Mouse (Mus musculus): Measurements from ENCODE around the gene Tsnax. TPM values are rescaled to one million over a fixed set of nuclear protein-coding genes. Genes with fewer than 3 reads are reported as not detected.
A peak's percentile ranks its signal among the peaks of the same experiment; 100 is the strongest.

Gene Tsnax
- polyA plus RNA-seq, 1 experiment from 2014 or later = 136 TPM

DNA sequence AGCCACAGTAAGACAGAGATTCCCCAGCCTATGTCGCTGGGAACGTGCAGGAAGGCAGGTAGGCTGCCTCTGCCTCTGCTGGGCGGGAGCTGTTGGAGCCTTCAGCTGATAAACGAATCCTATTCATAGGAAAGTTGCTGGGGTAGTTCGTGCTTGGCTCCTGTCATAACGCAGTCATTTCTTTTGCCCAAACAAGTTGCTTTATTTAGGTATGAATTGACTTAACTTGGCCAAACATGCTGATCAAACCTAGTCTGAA, 21.2 kb upstream of the Tsnax start:
- Histone ChIP-seq H3K4me2 (peak overlapping the region; percentile 51), H3K4me3 (0 out of 2 replicates have a peak overlapping the region, but pooled peaks have one; percentile 16), H3K9ac (peak overlapping the region; percentile 37; the same call in 1 of the 2 replicates), H3K27me3 (peaks cover 8% of the 10 kb centered on the region; the same call in 1 of the 2 replicates), H3K27ac (no peak overlapping the region), H3K4me1 (peaks cover 7% of the 10 kb centered on the region), H3K9me3 (0 out of 2 replicates have a peak, but pooled peaks cover 3% of the 10 kb centered on the region), H3K36me3 (no peaks in the 10 kb centered on the region)
- no peak for ATAC-seq (ENCODE audit: insufficient number of reproducible peaks, insufficient read depth, low FRiP score, low TSS enrichment, low read depth)
- 20% methylated on average over 6 of the region's 6 CpGs for WGBS

DNA sequence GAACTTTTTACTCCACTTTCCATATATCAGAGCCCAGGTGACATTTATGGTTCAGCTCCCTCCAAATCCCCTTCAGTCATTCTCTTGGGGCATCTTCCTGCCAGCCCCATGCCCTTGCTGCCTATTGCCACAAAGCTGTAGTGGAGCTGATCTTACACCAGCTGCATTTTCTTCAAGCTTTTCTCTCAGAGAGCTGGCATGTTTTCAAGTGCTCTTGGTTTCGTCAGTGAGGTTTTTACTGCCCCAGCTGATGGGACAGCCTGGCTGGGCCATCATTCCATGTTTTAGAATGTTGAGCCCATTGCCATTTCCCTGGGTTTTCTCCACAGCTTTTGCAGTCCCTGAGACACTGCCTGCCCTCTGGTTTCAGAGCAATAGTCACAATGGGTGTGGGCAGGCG, 17.0 kb upstream of the Tsnax start:
- H3K4me2 ChIP-seq = no peak overlapping the region
- H3K36me3 ChIP-seq = no peaks in the 10 kb centered on the region
- peaks cover 7% of the 10 kb centered on the region for H3K4me1 ChIP-seq
- no peak for ATAC-seq (ENCODE audit: insufficient number of reproducible peaks, insufficient read depth, low FRiP score, low TSS enrichment, low read depth)
- no peak overlapping the region for H3K4me3 ChIP-seq
- H3K27ac ChIP-seq = no peak overlapping the region
- peaks cover 8% of the 10 kb centered on the region; the same call in 1 of the 2 replicates for H3K27me3 ChIP-seq
- no peak overlapping the region for H3K9ac ChIP-seq
- peaks cover 11% of the 10 kb centered on the region; the same call in 1 of the 2 replicates for H3K9me3 ChIP-seq
- WGBS = 72% methylated on average over 2 of the region's 2 CpGs

DNA sequence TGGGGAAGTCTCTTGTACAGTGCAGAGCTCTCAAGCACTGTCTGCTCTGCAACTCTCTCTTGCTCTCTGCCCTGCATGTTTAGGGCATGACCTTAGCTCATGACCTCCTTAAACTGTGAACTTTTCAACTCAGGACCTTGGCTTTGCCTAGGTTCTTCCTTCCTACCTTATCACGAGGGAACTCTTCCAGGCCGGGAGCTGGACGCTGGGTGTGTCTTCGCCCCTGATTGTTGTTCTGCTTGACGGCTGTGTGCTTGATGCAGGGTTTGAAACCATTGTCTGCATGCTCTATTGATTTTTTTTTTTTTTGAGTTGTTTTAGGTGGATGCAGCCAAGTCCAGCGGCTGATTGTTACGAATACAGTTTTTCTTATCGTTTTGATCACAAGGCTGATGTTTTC, 11.3 kb downstream of the Tsnax start:
- peaks cover 60% of the 10 kb centered on the region for H3K36me3 ChIP-seq
- ATAC-seq (ENCODE audit: insufficient number of reproducible peaks, insufficient read depth, low FRiP score, low TSS enrichment, low read depth) = no peak
- H3K9ac ChIP-seq = no peak overlapping the region

DNA sequence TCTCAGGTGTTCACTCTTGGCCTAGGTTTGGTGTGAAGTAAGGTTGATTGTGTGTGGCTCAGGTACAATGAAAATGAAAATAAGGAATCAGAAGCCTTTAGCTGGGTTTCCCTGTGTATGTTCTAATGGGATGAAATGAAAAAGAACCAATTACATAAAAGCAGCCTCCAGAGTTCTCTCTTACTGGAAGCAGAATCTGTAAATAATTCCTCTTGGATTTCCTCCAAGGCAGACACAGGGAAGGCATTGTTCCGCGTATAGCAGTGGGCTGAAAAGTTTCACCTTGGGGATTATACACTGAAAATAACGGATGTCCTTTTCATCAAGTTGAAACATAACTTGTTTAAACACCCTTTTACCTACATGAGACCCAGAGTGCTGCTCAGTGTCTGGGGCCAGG, 14.4 kb downstream of the Tsnax start:
- 0 out of 2 replicates have a peak overlapping the region, but pooled peaks have one; percentile 23 for H3K27ac ChIP-seq
- ATAC-seq (ENCODE audit: insufficient number of reproducible peaks, insufficient read depth, low FRiP score, low TSS enrichment, low read depth) = no peak

More for the DNA sequence above, 11.3 kb downstream of the Tsnax start:
- 92% methylated on average over 8 of the region's 8 CpGs for WGBS
- no peaks in the 10 kb centered on the region for H3K27me3 ChIP-seq
- H3K9me3 ChIP-seq = no peaks in the 10 kb centered on the region
- no peak overlapping the region for H3K4me2 ChIP-seq
- H3K27ac ChIP-seq = no peak overlapping the region
- H3K4me1 ChIP-seq = peaks cover 4% of the 10 kb centered on the region
- H3K4me3 ChIP-seq = no peak overlapping the region

DNA sequence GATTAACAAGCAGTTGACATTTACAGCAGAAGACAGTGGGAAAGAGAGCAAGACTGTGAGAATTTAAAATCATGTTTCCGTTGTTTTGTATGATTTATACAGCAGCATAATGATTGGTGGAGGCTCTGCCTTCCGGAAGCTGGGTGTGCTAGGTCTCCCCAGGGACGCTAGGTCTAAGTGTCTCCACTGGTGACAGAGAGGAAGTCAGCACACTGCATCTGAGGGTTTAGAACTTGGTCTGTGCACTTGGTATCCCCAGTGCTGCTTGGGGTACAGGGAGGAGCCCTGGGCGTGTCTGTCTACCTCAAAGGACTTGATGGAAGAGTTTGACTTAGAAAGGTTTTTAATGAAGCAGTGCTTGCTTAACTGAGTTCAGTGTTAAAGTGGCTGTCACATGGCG, 16.0 kb downstream of the Tsnax start:
- peaks cover 4% of the 10 kb centered on the region for H3K4me1 ChIP-seq
- no peak overlapping the region for H3K4me3 ChIP-seq
- no peak overlapping the region for H3K27ac ChIP-seq
- no peak overlapping the region for H3K9ac ChIP-seq
- H3K4me2 ChIP-seq = no peak overlapping the region
- no peak for ATAC-seq (ENCODE audit: insufficient number of reproducible peaks, insufficient read depth, low FRiP score, low TSS enrichment, low read depth)
- H3K9me3 ChIP-seq = no peaks in the 10 kb centered on the region
- peaks cover 93% of the 10 kb centered on the region for H3K36me3 ChIP-seq
- no peaks in the 10 kb centered on the region for H3K27me3 ChIP-seq
- 90% methylated on average over 5 of the region's 5 CpGs for WGBS

More for the DNA sequence above, 14.4 kb downstream of the Tsnax start:
- Histone ChIP-seq H3K36me3 (peaks cover 82% of the 10 kb centered on the region), H3K9me3 (no peaks in the 10 kb centered on the region), H3K4me2 (no peak overlapping the region), H3K27me3 (no peaks in the 10 kb centered on the region), H3K4me3 (no peak overlapping the region), H3K9ac (no peak overlapping the region), H3K4me1 (peaks cover 4% of the 10 kb centered on the region)
- 45% methylated on average over 3 of the region's 3 CpGs for WGBS

DNA sequence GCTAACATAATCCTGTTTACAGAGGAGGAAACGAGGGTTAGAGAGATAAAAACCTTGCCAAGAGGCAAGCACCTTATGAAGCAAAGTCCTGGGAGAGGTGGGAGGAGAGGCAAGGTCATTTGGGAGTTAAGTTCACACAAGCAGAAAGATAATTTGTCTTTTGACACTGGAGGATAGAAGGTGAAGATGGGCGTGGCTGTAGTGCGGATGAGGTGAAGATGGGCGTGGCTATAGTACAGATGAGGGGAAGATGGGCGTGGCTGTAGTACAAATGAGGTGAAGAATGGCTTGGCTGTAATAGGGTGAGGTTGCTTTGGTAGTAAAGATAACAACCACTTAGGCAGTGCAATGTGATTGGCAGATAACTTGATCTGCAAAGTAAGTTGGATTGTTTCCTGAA, 18.5 kb downstream of the Tsnax start:
- H3K27ac ChIP-seq = no peak overlapping the region
- peaks cover 4% of the 10 kb centered on the region for H3K4me1 ChIP-seq
- no peak overlapping the region for H3K4me3 ChIP-seq
- 81% methylated on average over 5 of the region's 5 CpGs for WGBS
- no peaks in the 10 kb centered on the region for H3K9me3 ChIP-seq
- ATAC-seq (ENCODE audit: insufficient number of reproducible peaks, insufficient read depth, low FRiP score, low TSS enrichment, low read depth) = no peak
- no peak overlapping the region for H3K9ac ChIP-seq
- no peaks in the 10 kb centered on the region for H3K27me3 ChIP-seq
- H3K36me3 ChIP-seq = peaks cover 88% of the 10 kb centered on the region
- H3K4me2 ChIP-seq = no peak overlapping the region

DNA sequence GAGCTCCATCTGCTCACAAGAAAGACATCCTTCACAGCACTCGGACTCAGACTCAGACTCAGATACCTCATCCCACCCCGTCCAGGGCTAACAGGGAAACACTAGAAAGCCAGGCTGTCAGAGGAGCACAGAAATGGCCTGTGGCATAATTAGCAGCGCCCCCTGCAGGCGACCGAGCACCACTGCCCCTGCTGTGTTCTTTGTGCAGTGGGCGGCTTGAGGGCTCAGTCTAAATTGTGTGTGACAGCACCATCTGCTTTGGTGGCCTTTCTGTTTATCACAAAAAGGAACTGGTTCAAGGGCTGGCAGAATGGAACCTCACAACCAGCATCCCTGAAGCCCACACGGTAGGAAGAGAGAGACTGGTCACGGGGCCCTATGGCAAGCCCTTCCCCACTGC, 21.9 kb downstream of the Tsnax start:
- H3K4me3 ChIP-seq = no peak overlapping the region
- peaks cover 84% of the 10 kb centered on the region for H3K36me3 ChIP-seq
- no peaks in the 10 kb centered on the region for H3K27me3 ChIP-seq
- H3K27ac ChIP-seq = no peak overlapping the region
- no peak overlapping the region for H3K9ac ChIP-seq
- 28% methylated on average over 8 of the region's 8 CpGs for WGBS
- no peaks in the 10 kb centered on the region for H3K4me1 ChIP-seq
- H3K4me2 ChIP-seq = no peak overlapping the region
- no peaks in the 10 kb centered on the region for H3K9me3 ChIP-seq
- ATAC-seq (ENCODE audit: insufficient number of reproducible peaks, insufficient read depth, low FRiP score, low TSS enrichment, low read depth) = no peak

DNA sequence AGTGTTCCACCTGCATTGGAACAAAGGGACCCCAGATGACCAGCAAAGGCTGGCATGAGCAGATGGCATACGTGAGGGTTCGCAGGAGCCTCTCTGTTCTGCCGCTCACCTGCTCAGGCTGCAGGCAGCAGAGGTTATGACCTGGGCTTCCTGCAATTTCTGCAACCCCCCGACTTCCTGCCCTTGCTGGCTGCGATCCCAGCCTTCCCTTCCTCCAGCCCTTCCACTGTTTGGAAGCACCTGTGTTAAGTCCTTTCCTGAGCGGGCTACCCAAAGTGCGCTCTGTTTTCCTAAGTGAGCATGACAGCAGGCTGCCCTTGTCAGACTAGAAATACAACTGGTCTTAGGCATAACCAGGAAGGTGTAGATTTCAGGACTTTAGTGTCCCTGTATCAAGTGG, 24.3 kb downstream of the Tsnax start:
- peaks cover 72% of the 10 kb centered on the region for H3K36me3 ChIP-seq
- H3K4me3 ChIP-seq = no peak overlapping the region
- no peaks in the 10 kb centered on the region for H3K9me3 ChIP-seq
- WGBS = 62% methylated on average over 7 of the region's 7 CpGs
- H3K4me2 ChIP-seq = no peak overlapping the region
- 0 out of 2 replicates have a peak overlapping the region, but pooled peaks have one; percentile 11 for H3K27ac ChIP-seq
- H3K4me1 ChIP-seq = peaks cover 15% of the 10 kb centered on the region
- no peak for ATAC-seq (ENCODE audit: insufficient number of reproducible peaks, insufficient read depth, low FRiP score, low TSS enrichment, low read depth)
- no peaks in the 10 kb centered on the region for H3K27me3 ChIP-seq
- no peak overlapping the region for H3K9ac ChIP-seq

DNA sequence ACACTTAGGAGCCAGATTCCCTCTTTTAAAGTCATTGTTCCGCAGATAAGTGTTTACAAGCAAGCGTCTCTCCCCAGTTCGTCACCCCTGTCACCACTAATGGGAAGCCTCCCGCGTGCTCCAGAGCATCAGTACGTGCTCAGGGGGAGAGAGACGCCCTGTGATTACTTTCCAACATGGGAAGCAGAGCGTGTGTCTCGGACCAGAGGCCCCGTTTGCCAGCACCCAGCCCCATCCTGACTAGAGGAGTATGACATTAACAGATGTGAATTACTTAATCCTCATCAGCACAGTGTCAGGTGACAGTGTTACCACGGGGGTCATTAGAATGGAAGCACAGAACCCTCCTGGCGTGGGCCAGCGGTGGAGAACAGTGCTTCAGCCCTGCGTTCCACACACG, 25.9 kb downstream of the Tsnax start:
- ATAC-seq (ENCODE audit: insufficient number of reproducible peaks, insufficient read depth, low FRiP score, low TSS enrichment, low read depth) = no peak
- Histone ChIP-seq H3K27ac (no peak overlapping the region), H3K4me1 (peaks cover 30% of the 10 kb centered on the region), H3K36me3 (peaks cover 56% of the 10 kb centered on the region), H3K9ac (no peak overlapping the region), H3K4me3 (no peak overlapping the region), H3K9me3 (no peaks in the 10 kb centered on the region), H3K4me2 (no peak overlapping the region), H3K27me3 (no peaks in the 10 kb centered on the region)
- 86% methylated on average over 15 of the region's 15 CpGs for WGBS

DNA sequence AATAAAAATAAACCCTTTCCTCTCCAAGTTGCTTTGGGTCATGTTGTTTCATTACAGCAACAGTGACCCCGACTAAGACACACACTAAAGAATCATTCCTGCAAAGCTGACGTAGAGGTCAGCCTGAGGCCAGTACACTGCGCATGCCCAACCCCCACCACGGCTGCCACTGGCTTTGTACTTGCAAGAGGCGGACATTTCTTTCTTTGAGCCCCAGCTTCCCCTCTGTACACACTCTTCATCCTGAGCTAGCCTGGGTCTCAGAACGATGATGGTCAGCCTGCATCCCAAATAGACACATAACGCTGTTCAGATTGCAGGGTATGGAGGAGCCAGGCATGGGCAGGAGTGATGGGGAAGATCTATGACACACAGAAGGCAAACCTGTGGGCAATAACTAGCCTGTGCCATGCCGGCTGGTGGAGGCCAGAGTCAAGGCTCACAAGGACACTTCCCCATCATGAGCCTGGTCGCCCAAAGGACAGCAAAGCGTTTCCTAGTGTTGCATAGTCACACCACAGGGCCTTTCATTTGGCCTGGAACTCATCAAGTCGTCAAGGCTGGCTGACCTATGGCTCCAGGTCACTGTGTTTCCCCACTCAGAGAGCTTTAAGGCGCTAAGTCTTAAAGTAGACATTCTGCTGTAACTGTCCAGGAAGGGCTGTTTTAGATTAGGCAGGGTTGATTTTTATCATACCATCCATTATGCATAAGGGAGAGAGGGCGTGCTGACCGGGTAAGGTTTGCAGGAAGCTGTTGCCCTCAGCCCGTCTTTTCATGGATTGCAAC, 28.0 kb downstream of the Tsnax start:
- Histone ChIP-seq H3K4me2 (no peak overlapping the region), H3K9ac (no peak overlapping the region), H3K27ac (peak overlapping the region; percentile 77), H3K36me3 (peaks cover 40% of the 10 kb centered on the region), H3K9me3 (0 out of 2 replicates have a peak, but pooled peaks cover 3% of the 10 kb centered on the region), H3K4me1 (peaks cover 37% of the 10 kb centered on the region), H3K27me3 (no peaks in the 10 kb centered on the region), H3K4me3 (no peak overlapping the region)
- 42% methylated on average over 15 of the region's 15 CpGs for WGBS
- ATAC-seq (ENCODE audit: insufficient number of reproducible peaks, insufficient read depth, low FRiP score, low TSS enrichment, low read depth) = no peak

DNA sequence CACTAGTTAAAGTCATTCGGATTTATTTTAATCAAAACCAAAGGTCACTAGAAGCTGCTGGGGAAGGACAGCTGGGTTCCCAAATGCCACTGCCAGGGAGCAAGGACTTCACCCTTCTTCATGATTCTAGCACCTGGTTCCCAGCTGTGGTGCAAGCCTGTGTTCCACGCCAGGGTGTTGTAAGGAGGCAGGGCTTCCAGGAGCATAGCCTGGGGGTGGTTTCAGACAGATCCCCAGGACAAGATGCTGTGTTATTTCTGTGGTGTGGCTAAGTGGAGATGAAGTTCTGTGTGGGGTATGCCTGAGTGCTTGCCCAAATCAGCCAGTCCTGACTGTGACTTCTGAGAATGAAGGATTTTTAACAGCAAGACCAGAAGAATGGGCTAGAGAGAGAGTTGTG, 28.7 kb downstream of the Tsnax start:
- H3K4me2 ChIP-seq = no peak overlapping the region
- WGBS = 18% methylated on average over 2 of the region's 2 CpGs
- peak overlapping the region; percentile 77; the same call in 1 of the 2 replicates for H3K27ac ChIP-seq
- H3K4me1 ChIP-seq = peaks cover 37% of the 10 kb centered on the region
- H3K9ac ChIP-seq = no peak overlapping the region
- no peak overlapping the region for H3K4me3 ChIP-seq
- no peaks in the 10 kb centered on the region for H3K27me3 ChIP-seq
- H3K36me3 ChIP-seq = peaks cover 39% of the 10 kb centered on the region
- H3K9me3 ChIP-seq = 0 out of 2 replicates have a peak, but pooled peaks cover 3% of the 10 kb centered on the region
- ATAC-seq (ENCODE audit: insufficient number of reproducible peaks, insufficient read depth, low FRiP score, low TSS enrichment, low read depth) = peak; percentile 37; the same call in 1 of the 2 replicates

DNA sequence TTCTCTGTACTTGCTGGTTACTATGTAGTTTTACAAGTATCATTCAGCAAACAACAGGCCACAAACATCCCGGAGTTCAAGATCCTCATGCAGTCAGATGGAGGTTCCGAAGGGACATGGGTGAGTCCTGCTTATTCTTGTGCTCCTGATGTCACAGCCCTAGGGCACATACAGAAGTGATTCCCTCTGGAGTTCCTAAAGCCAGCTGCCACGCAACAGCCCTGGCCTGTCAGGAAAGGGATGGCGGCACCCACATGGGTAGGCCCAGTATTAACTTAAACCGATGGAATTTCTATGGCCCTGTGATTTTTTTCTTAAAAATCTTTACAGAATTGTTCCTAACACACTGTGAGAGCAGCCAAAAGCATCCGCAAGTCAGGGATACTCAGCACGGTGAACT, 30.6 kb downstream of the Tsnax start:
- Histone ChIP-seq H3K36me3 (peaks cover 22% of the 10 kb centered on the region), H3K9ac (no peak overlapping the region), H3K27ac (peak overlapping the region; percentile 70), H3K4me3 (no peak overlapping the region), H3K27me3 (no peaks in the 10 kb centered on the region), H3K4me1 (peaks cover 37% of the 10 kb centered on the region), H3K4me2 (no peak overlapping the region), H3K9me3 (0 out of 2 replicates have a peak, but pooled peaks cover 3% of the 10 kb centered on the region)
- WGBS = 32% methylated on average over 7 of the region's 7 CpGs
- ATAC-seq (ENCODE audit: insufficient number of reproducible peaks, insufficient read depth, low FRiP score, low TSS enrichment, low read depth) = no peak

All from embryonic facial prominence, embryonic 13.5 days (tissue).